Mouse (Mus musculus): Measurements from ENCODE around the gene Gm10260.

DNA sequence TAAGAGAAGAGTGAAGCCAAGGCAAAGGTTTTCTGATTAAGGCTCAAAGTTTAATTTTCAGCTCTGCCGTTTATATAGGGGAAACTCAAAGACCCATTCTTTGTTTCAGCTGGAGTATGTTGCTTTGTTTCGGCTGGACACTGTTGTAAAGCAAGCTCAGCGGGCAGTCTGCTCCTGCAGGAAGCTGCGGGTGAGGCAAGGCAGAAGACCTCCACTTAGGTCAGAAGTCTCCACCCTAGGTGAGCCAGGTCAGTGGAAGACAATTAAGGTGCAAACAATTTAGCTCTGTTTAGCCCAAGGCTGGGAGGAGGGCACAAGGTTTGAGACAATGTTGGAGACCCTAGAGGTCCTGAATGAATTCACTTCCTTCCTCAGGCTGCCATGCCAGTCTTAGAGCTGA is 42.0 kb upstream of the Gm10260 start:
- TF ChIP-seq CTCF (IDR thresholded peaks at IDR 0.05; ENCODE audit: low read depth) (no peak), EP300 (optimal IDR thresholded peaks at IDR 0.05) (no peak)
